ENCODE assay signal across 12 mouse cellular contexts in genomic region chr1:172455416-172455815, GRCm38 (mm10). TPM values are rescaled to one million over a fixed set of nuclear protein-coding genes. Genes with fewer than 3 reads are reported as not detected.
DNase-seq lines count a peak whose midpoint lies in the region; ATAC-seq and TF ChIP-seq lines count a peak whose summit lies in the region.
"Had no signal": no experiment of that assay in that cellular context is flagged by ENCODE, and none has a peak within 500 bp of the region (broad histone marks: within the 10 kb centered on the region; RNA-seq: fewer than 3 reads in every experiment).

No protein-coding gene starts in this region.

- no peak for TF ChIP-seq EP300 in ES-Bruce4 (IDR thresholded peaks at IDR 0.05; ENCODE audit: insufficient read depth, low read depth, low read length)

- H3K4me3 ChIP-seq in ES-Bruce4 (ENCODE audit: low read depth, low read length), result no peak overlapping the region
- peak overlapping the region; percentile 12; the same call in 1 of the 2 replicates for H3K4me3 ChIP-seq in thymus, adult 2 months (ENCODE audit: control insufficient read depth, insufficient read depth, low read length)
- no peak overlapping the region for H3K4me3 ChIP-seq in kidney, embryonic 16.5 days (ENCODE audit: low read length)
- H3K4me3 ChIP-seq: hindbrain, embryonic 15.5 days; liver, embryonic 15.5 days; midbrain, embryonic 10.5 days had no signal

- H3K27me3 ChIP-seq in ES-Bruce4 (ENCODE audit: control insufficient read depth, insufficient read depth, low read length, poor library complexity, severe bottlenecking), result no peaks in the 10 kb centered on the region
- H3K27me3 ChIP-seq in thymus, adult 2 months (ENCODE audit: control insufficient read depth, insufficient read depth, low read length), result no peaks in the 10 kb centered on the region
- no peaks in the 10 kb centered on the region for H3K27me3 ChIP-seq in kidney, embryonic 16.5 days (ENCODE audit: insufficient read depth, low read length)
- H3K27me3 ChIP-seq: hindbrain, embryonic 15.5 days; liver, embryonic 15.5 days had no signal

- DNase-seq in CD4-positive helper T cell, adult 2 months (ENCODE audit: low read depth, low spot score), result peak; percentile 55
- DNase-seq in thymus, adult 2 months, result peak; percentile 35
- no peak for DNase-seq in kidney, adult 18-20 months
- DNase-seq: cerebellum, postnatal 14 days; kidney, postnatal 25 days had no signal

- H3K27ac ChIP-seq in ES-Bruce4 (ENCODE audit: insufficient read depth, low read length), result peak overlapping the region; percentile 77
- H3K27ac ChIP-seq in thymus, adult 2 months (ENCODE audit: control insufficient read depth, insufficient read depth, low read length), result peak overlapping the region; percentile 77; the same call in 1 of the 2 replicates
- no peak overlapping the region for H3K27ac ChIP-seq in kidney, embryonic 16.5 days (ENCODE audit: low read length)
- H3K27ac ChIP-seq: hindbrain, embryonic 15.5 days; liver, embryonic 15.5 days; midbrain, embryonic 10.5 days had no signal

- H3K9ac ChIP-seq in ES-Bruce4 (ENCODE audit: low read depth, poor library complexity, severe bottlenecking), result no peak overlapping the region
- H3K9ac ChIP-seq in kidney, embryonic 16.5 days (replicated peaks; ENCODE audit: low read length), result no peak overlapping the region
- H3K9ac ChIP-seq: hindbrain, embryonic 15.5 days; liver, embryonic 15.5 days had no signal

- TF ChIP-seq POLR2A in ES-Bruce4 (IDR thresholded peaks at IDR 0.05; ENCODE audit: insufficient read depth, low read length), result no peak
- no peak for TF ChIP-seq POLR2A in thymus, adult 2 months (IDR thresholded peaks at IDR 0.05; ENCODE audit: control insufficient read depth, extremely low read depth, insufficient read depth, low read length, poor library complexity)

- H3K4me2 ChIP-seq in kidney, embryonic 16.5 days (replicated peaks; ENCODE audit: low read depth, low read length), result no peak overlapping the region
- H3K4me2 ChIP-seq: hindbrain, embryonic 15.5 days; liver, embryonic 15.5 days had no signal

- peaks cover 3% of the 10 kb centered on the region for H3K4me1 ChIP-seq in ES-Bruce4 (ENCODE audit: control insufficient read depth, insufficient read depth, low read length)
- peaks cover 13% of the 10 kb centered on the region for H3K4me1 ChIP-seq in thymus, adult 2 months (replicated peaks; ENCODE audit: control insufficient read depth, insufficient read depth, low read length)
- H3K4me1 ChIP-seq in kidney, embryonic 16.5 days (ENCODE audit: insufficient read depth, low read length), result peaks cover 5% of the 10 kb centered on the region; the same call in 1 of the 2 replicates
- H3K4me1 ChIP-seq: hindbrain, embryonic 15.5 days; liver, embryonic 15.5 days had no signal

- H3K36me3 ChIP-seq in ES-Bruce4 (ENCODE audit: control insufficient read depth, insufficient read depth, low read length, poor library complexity, severe bottlenecking), result no peaks in the 10 kb centered on the region
- no peaks in the 10 kb centered on the region for H3K36me3 ChIP-seq in thymus, adult 2 months (ENCODE audit: control insufficient read depth, insufficient read depth, low read length)
- no peaks in the 10 kb centered on the region for H3K36me3 ChIP-seq in kidney, embryonic 16.5 days (ENCODE audit: insufficient read depth, low read length)
- H3K36me3 ChIP-seq: hindbrain, embryonic 15.5 days; liver, embryonic 15.5 days; midbrain, embryonic 10.5 days had no signal

- H3K9me3 ChIP-seq in ES-Bruce4 (replicated peaks; ENCODE audit: control insufficient read depth, insufficient read depth, low read length, poor library complexity, severe bottlenecking), result peaks cover 2% of the 10 kb centered on the region
- H3K9me3 ChIP-seq in kidney, embryonic 16.5 days (ENCODE audit: low read length), result no peaks in the 10 kb centered on the region
- H3K9me3 ChIP-seq: hindbrain, embryonic 15.5 days; liver, embryonic 15.5 days; midbrain, embryonic 10.5 days had no signal

- 4% methylated on average over 4 of the region's 4 CpGs for WGBS in thymus, adult 2 months
- WGBS in kidney, embryonic 16.5 days, result 31% methylated on average over 4 of the region's 4 CpGs

- TF ChIP-seq CTCF in ES-Bruce4 (IDR thresholded peaks at IDR 0.05; ENCODE audit: low read depth, low read length), result no peak
- TF ChIP-seq CTCF in thymus, adult 2 months (IDR thresholded peaks at IDR 0.05; ENCODE audit: borderline replicate concordance, control insufficient read depth, extremely low read depth, insufficient read depth, low read length, poor library complexity), result no peak

- peak; percentile 82 for ATAC-seq in inflammation-experienced regulatory T-cells, adult 6 months
- ATAC-seq in kidney, embryonic 16.5 days (ENCODE audit: low FRiP score, low TSS enrichment), result no peak
- no peak for ATAC-seq in cerebellum, adult (ENCODE audit: insufficient number of reproducible peaks, low FRiP score, low TSS enrichment)

RNA-seq across cellular contexts. Expression of gene Slamf9, which starts 19.7 kb away (rescaled TPM):
- 0.46 and 0.85 TPM in 2 replicates for polyA plus RNA-seq in ES-Bruce4 (2011; ENCODE audit: insufficient read depth, insufficient read length, low read depth, missing spikeins)
- polyA plus RNA-seq in inflammation-experienced regulatory T-cells, adult 6 months (2017; shearing (Covaris generic)), result under 1 TPM in 2 of 3 experiments, not detected in 1; 0.36 to 0.61 TPM
- 4.3 and 7.3 TPM in 2 replicates for polyA plus RNA-seq in thymus, adult 2 months (2012; rRNA removed)
- polyA plus RNA-seq in kidney, embryonic 16.5 days (2015; fragmentation: Nextera tagmentation; extraction: Ambion mirVana), result 1.0 and 1.7 TPM in 2 replicates

RNA-seq across cellular contexts. Expression of gene Igsf9, which starts 26.2 kb away (rescaled TPM):
- 40.5 and 40.6 TPM in 2 replicates for polyA plus RNA-seq in ES-Bruce4 (2011; ENCODE audit: insufficient read depth, insufficient read length, low read depth, missing spikeins)
- polyA plus RNA-seq in inflammation-experienced regulatory T-cells, adult 6 months (2017; shearing (Covaris generic)), result 1 to 10 TPM in 1 of 3 experiments, under 1 TPM in 1, not detected in 1; 0.50 to 1.4 TPM
- polyA plus RNA-seq in thymus, adult 2 months (2012; rRNA removed), result 16.4 and 20.3 TPM in 2 replicates
- polyA plus RNA-seq in kidney, embryonic 16.5 days (2015; fragmentation: Nextera tagmentation; extraction: Ambion mirVana), result 45.7 and 58.1 TPM in 2 replicates

RNA-seq across cellular contexts. Expression of gene Tagln2, which starts 44.4 kb away (rescaled TPM):
- polyA plus RNA-seq in ES-Bruce4 (2011; ENCODE audit: insufficient read depth, insufficient read length, low read depth, missing spikeins), result 269 and 312 TPM in 2 replicates
- polyA plus RNA-seq in inflammation-experienced regulatory T-cells, adult 6 months (2017; shearing (Covaris generic)), result 100 to 1,000 TPM; 260 to 650 (median 280) TPM
- 178 and 183 TPM in 2 replicates for polyA plus RNA-seq in thymus, adult 2 months (2012; rRNA removed)
- polyA plus RNA-seq in kidney, embryonic 16.5 days (2015; fragmentation: Nextera tagmentation; extraction: Ambion mirVana), result 280 and 282 TPM in 2 replicates
